Mouse (Mus musculus) MEL (cell line): Measurements from ENCODE around the gene Ifnar2. TPM values are rescaled to one million over a fixed set of nuclear protein-coding genes. Genes with fewer than 3 reads are reported as not detected.

Source experiments
- DNase-seq: peaks from one replicate; pipeline ENCODE4 v3.0.0; 2011; ENCODE audit warnings: low read depth, low spot score
- H3K27ac ChIP-seq: 2 replicates; pipeline ENCODE4 v1.5.1; 2012; ENCODE audit warnings: low read depth, mild to moderate bottlenecking, control low read depth, low read length, moderate library complexity; ENCODE audit not compliant: control insufficient read depth
- H3K27me3 ChIP-seq, 2 experiments: fragments of 150-350 bp in 1 of 2; sonication (generic) in 1 of 2; 2 replicates each; pipeline ENCODE4 v1.6.1; 2012; ENCODE audit warnings: low read length in 2 of 2, mild to moderate bottlenecking in 2 of 2, improper control_type of control experiment in 1 of 2, moderate library complexity in 1 of 2; ENCODE audit not compliant: insufficient read depth in 2 of 2, control insufficient read depth in 1 of 2
- H3K36me3 ChIP-seq, 2 experiments: 2 replicates each; pipeline ENCODE4 v1.6.1; 2012 to 2014; ENCODE audit warnings: low read length in 2 of 2, improper control_type of control experiment in 1 of 2, inconsistent platforms in 1 of 2, mild to moderate bottlenecking in 1 of 2; ENCODE audit not compliant: insufficient read depth in 2 of 2, control insufficient read depth in 1 of 2
- H3K4me1 ChIP-seq, 2 experiments: fragments of 150-350 bp in 1 of 2; sonication (generic) in 1 of 2; 2 replicates each; pipeline ENCODE4 v1.6.1; 2012; ENCODE audit warnings: low read length in 2 of 2, improper control_type of control experiment in 1 of 2, mild to moderate bottlenecking in 1 of 2; ENCODE audit not compliant: insufficient read depth in 2 of 2, control insufficient read depth in 1 of 2
- H3K4me3 ChIP-seq, 2 experiments: fragments of 150-350 bp in 1 of 2; sonication (generic) in 1 of 2; 2 replicates each; pipeline ENCODE4 v1.5.1; 2012; ENCODE audit warnings: low read depth in 2 of 2, low read length in 2 of 2, mild to moderate bottlenecking in 2 of 2, moderate library complexity in 2 of 2, control low read depth in 1 of 2, improper control_type of control experiment in 1 of 2; ENCODE audit not compliant: control insufficient read depth in 1 of 2, insufficient read depth in 1 of 2
- H3K79me2 ChIP-seq: 2 replicates; pipeline ENCODE4 v1.6.1; 2012; ENCODE audit warnings: mild to moderate bottlenecking, low read length, moderate library complexity; ENCODE audit not compliant: control insufficient read depth, poor library complexity, insufficient read depth
- H3K9ac ChIP-seq: 2 replicates; pipeline ENCODE4 v1.6.1; 2012; ENCODE audit warnings: low read depth, mild to moderate bottlenecking, control low read depth, low read length, moderate library complexity; ENCODE audit not compliant: control insufficient read depth, poor library complexity, severe bottlenecking
- H3K9me3 ChIP-seq: fragments of 150-350 bp; sonication (generic); replicated peaks from 2 replicates; pipeline ENCODE4 v1.6.1; 2012; ENCODE audit warnings: mild to moderate bottlenecking, low read length, improper control_type of control experiment, moderate library complexity; ENCODE audit not compliant: insufficient read depth
- E2F4 ChIP-seq: IDR thresholded peaks from 2 replicates; pipeline ENCODE4 v1.6.1; 2011; ENCODE audit warnings: low read depth, low read length, improper control_type of control experiment, borderline replicate concordance
- ELF1 ChIP-seq: IDR thresholded peaks from 2 replicates; pipeline ENCODE4 v1.6.1; 2014; ENCODE audit warnings: low read depth, mild to moderate bottlenecking, inconsistent platforms, low read length, improper control_type of control experiment, moderate library complexity
- EP300 ChIP-seq, 2 experiments: IDR thresholded peaks; 2 replicates each; pipeline ENCODE4 v1.6.1; 2011; ENCODE audit warnings: improper control_type of control experiment in 2 of 2, low read length in 2 of 2, low read depth in 1 of 2, mild to moderate bottlenecking in 1 of 2
- GABPA ChIP-seq: IDR thresholded peaks from 2 replicates; pipeline ENCODE4 v1.6.1; 2012; ENCODE audit warnings: low read depth, mild to moderate bottlenecking, inconsistent platforms, low read length, improper control_type of control experiment, moderate library complexity
- GATA1 ChIP-seq: IDR thresholded peaks from 2 replicates; pipeline ENCODE4 v1.6.1; 2011; ENCODE audit warnings: low read depth, low read length, improper control_type of control experiment
- MAZ ChIP-seq: IDR thresholded peaks from 2 replicates; pipeline ENCODE4 v1.6.1; 2012; ENCODE audit warnings: low read depth, mild to moderate bottlenecking, inconsistent platforms, low read length, improper control_type of control experiment
- MYC ChIP-seq: IDR thresholded peaks from 2 replicates; pipeline ENCODE4 v1.6.1; 2011; ENCODE audit warnings: low read depth, mild to moderate bottlenecking, low read length, improper control_type of control experiment, moderate library complexity
- NELFE ChIP-seq: IDR thresholded peaks from 2 replicates; pipeline ENCODE4 v1.6.1; 2011; ENCODE audit warnings: low read depth, low read length, improper control_type of control experiment
- POLR2A ChIP-seq, 2 experiments: IDR thresholded peaks; 2 replicates each; pipeline ENCODE4 v1.6.1; 2011 to 2012; ENCODE audit warnings: low read length in 2 of 2, mild to moderate bottlenecking in 2 of 2, control low read depth in 1 of 2, improper control_type of control experiment in 1 of 2, low read depth in 1 of 2, moderate library complexity in 1 of 2; ENCODE audit not compliant: control insufficient read depth in 1 of 2, insufficient read depth in 1 of 2, poor library complexity in 1 of 2
- POLR2AphosphoS2 ChIP-seq: IDR thresholded peaks from 2 replicates; pipeline ENCODE4 v1.6.1; 2011; ENCODE audit warnings: low read length, improper control_type of control experiment
- POLR2AphosphoS5 ChIP-seq: IDR thresholded peaks from 2 replicates; pipeline ENCODE4 v1.6.1; 2012; ENCODE audit warnings: low read depth, borderline replicate concordance, mild to moderate bottlenecking, inconsistent platforms, low read length, moderate library complexity, mixed read lengths
- RAD21 ChIP-seq: IDR thresholded peaks from 2 replicates; pipeline ENCODE4 v1.6.1; 2011; ENCODE audit warnings: mild to moderate bottlenecking, low read depth, low read length, improper control_type of control experiment
- TAL1 ChIP-seq: IDR thresholded peaks from 2 replicates; pipeline ENCODE4 v1.6.1; 2012; ENCODE audit warnings: mild to moderate bottlenecking, inconsistent platforms, low read length, moderate library complexity, mixed read lengths
- TBP ChIP-seq: IDR thresholded peaks from 2 replicates; pipeline ENCODE4 v1.8.0; 2011; ENCODE audit warnings: low read depth, low read length, improper control_type of control experiment
- UBTF ChIP-seq: IDR thresholded peaks from 2 replicates; pipeline ENCODE4 v1.6.1; 2012; ENCODE audit warnings: low read depth, mild to moderate bottlenecking, inconsistent platforms, low read length, improper control_type of control experiment, moderate library complexity, borderline replicate concordance; ENCODE audit not compliant: insufficient read depth
- USF1 ChIP-seq: IDR thresholded peaks from 2 replicates; pipeline ENCODE4 v1.6.1; 2014; ENCODE audit warnings: low read depth, mild to moderate bottlenecking, inconsistent platforms, low read length, improper control_type of control experiment, moderate library complexity
- ZMIZ1 ChIP-seq: IDR thresholded peaks from 2 replicates; pipeline ENCODE4 v1.6.1; 2012; ENCODE audit warnings: low read depth, mild to moderate bottlenecking, inconsistent platforms, low read length, improper control_type of control experiment, moderate library complexity
- ZNF384 ChIP-seq: IDR thresholded peaks from 2 replicates; pipeline ENCODE4 v1.6.1; 2012; ENCODE audit warnings: low read depth, mild to moderate bottlenecking, inconsistent platforms, low read length, improper control_type of control experiment
- polyA plus RNA-seq, 2 experiments: library from polyadenylated mRNA; stranded (reverse) in 1 of 2; unstranded in 1 of 2; fragments of >175 nt in 1 of 2; fragments of >200 nt in 1 of 2; gene quantifications; 2 replicates each; pipeline versions ENCODE4 v1.2.1 to v1.2.4; 2012; ENCODE audit warnings: low replicate concordance in 2 of 2, low read depth in 1 of 2; ENCODE audit not compliant: insufficient read length in 2 of 2, insufficient read depth in 1 of 2, missing spikeins in 1 of 2
- total RNA-seq: library from RNA; depleted of rRNA; stranded (reverse); fragments of 300-350 nt; gene quantifications from 2 replicates; pipeline ENCODE4 v1.2.3, GENCODE M21; 2012

The Ifnar2 gene
- total and polyA plus RNA-seq, 3 experiments, result 21.8 to 38.3 TPM; not detected in 1

DNA sequence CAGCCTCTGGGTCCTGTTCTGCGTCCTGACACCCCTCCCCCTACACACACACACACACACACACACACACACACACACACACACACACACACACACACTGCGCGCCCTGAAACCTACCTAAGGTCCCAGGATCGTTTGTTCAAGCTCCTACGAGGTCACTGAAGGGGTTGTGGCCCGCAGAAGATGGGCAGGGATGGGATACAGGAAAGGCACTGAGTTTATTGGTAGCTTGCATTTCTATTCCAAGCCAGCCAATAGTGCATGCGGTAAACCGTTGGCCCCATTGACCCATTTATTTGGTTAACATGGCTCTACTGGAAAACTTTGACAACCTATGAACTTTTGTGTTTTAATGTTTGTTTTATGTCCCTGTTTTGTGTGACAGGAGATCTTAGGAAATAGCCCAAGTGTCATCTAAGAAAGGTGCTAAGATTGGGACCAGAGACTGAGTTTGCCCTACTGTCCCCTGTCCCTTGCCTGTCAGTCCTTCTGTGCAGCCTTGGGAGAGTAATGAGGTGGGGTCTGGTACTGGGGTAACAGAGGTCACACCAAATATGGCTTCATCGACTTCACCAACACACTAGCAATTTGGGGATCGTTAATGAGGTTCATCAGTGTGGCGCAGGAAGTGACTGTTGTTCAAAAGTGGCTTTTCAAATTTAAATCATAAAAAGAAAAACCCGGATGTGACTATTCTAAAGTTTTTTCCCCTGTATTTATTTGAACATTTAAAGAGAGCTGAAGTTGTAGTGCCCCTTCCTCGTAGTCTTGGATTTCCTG is 1.1 kb downstream of the Ifnar2 start:
- H3K36me3 ChIP-seq, result peaks cover 0 to 10% of the 10 kb centered on the region in 2 experiments; a peak in 3 of 4 replicates
- no peaks in the 10 kb centered on the region for H3K9me3 ChIP-seq
- TF ChIP-seq POLR2AphosphoS5 (no peak), TBP (no peak), ZMIZ1 (no peak), RAD21 (no peak), EP300 (IDR thresholded peaks at IDR 0.05; ENCODE audit: low read depth in 1 of 2, low read length in 2 of 2) (no peak), POLR2AphosphoS2 (no peak), NELFE (no peak), POLR2A (IDR thresholded peaks at IDR 0.05; ENCODE audit: control insufficient read depth in 1 of 2, insufficient read depth in 1 of 2, low read depth in 1 of 2, low read length in 2 of 2, poor library complexity in 1 of 2) (no peak; a peak in 1 of 4 replicates), TAL1 (no peak), MAZ (no peak), USF1 (no peak), ZNF384 (no peak), MYC (no peak), ELF1 (no peak), UBTF (no peak)
- peak overlapping the region; percentile 93 for H3K9ac ChIP-seq
- no peaks in the 10 kb centered on the region for H3K27me3 ChIP-seq
- H3K4me1 ChIP-seq, result peaks cover 7 to 10% of the 10 kb centered on the region in 2 experiments
- peaks cover 23% of the 10 kb centered on the region for H3K79me2 ChIP-seq
- DNase-seq, result peak; percentile 30
- peak overlapping the region; percentile 90 to 93 for H3K4me3 ChIP-seq
- H3K27ac ChIP-seq, result peak overlapping the region; percentile 84

DNA sequence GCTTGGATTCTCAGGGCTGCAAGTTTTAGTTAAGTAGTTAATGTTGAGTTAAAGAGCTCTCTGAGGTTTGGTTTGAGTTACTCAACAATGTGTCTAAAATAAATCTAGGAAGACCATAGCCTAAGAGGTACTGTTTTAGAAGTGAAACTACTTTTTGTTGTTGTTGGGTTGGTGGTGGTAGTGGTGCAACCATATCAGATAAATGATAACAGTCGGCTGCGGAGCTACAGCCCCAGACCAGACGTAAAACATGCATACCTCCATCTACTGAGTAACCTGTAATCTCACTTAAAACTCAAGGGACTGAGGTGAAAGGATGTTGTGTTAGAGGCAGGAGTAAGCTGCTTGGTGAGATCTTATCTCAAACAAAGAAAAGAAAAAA is 1.7 kb downstream of the Ifnar2 start:
- peak overlapping the region in 1 of 2 experiments; percentile 93; a peak in 2 of 4 replicates for H3K4me3 ChIP-seq
- H3K79me2 ChIP-seq, result peaks cover 23% of the 10 kb centered on the region
- no peaks in the 10 kb centered on the region for H3K27me3 ChIP-seq
- peak; percentile 23 for DNase-seq
- peaks cover 0 to 10% of the 10 kb centered on the region in 2 experiments; a peak in 3 of 4 replicates for H3K36me3 ChIP-seq
- H3K27ac ChIP-seq, result no peak overlapping the region
- peaks cover 7 to 10% of the 10 kb centered on the region in 2 experiments for H3K4me1 ChIP-seq
- H3K9ac ChIP-seq, result peak overlapping the region; percentile 93
- H3K9me3 ChIP-seq, result no peaks in the 10 kb centered on the region
- no peak for TF ChIP-seq E2F4
- TF ChIP-seq GATA1, result peak; percentile 51; the same call in 1 of the 2 replicates
- TF ChIP-seq GABPA, result no peak
- no peak for TF ChIP-seq POLR2AphosphoS2
